Mouse (Mus musculus): ENCODE measurements around the gene Prss27.

GRCm38 (mm10) chr17:24069531-24069930, 31.6 kb downstream of the Prss27 start:
- TF ChIP-seq CTCF (IDR thresholded peaks at IDR 0.05; ENCODE audit: control insufficient read depth, insufficient read depth, insufficient read length) (no peak), USF1 (IDR thresholded peaks at IDR 0.05; ENCODE audit: low read depth) (no peak), MYOD1 (IDR thresholded peaks at IDR 0.05; ENCODE audit: control insufficient read depth, insufficient read length, low read depth) (no peak), MYOG (IDR thresholded peaks at IDR 0.05; ENCODE audit: control insufficient read depth, extremely low read depth, insufficient read length) (no peak), MAX (IDR thresholded peaks at IDR 0.05) (no peak), FOSL1 (IDR thresholded peaks at IDR 0.05; ENCODE audit: insufficient read depth, low read length, poor library complexity, severe bottlenecking) (no peak), CEBPB (IDR thresholded peaks at IDR 0.05; ENCODE audit: low read depth) (no peak)
